Mouse (Mus musculus): ENCODE measurements at regions not wholly inside any gene's neighbourhood (a gene's known extent, or its start where the extent isn't known, plus 50 kb on each side); places are given as distances from the start of the nearest gene placed in this dataset.

DNA sequence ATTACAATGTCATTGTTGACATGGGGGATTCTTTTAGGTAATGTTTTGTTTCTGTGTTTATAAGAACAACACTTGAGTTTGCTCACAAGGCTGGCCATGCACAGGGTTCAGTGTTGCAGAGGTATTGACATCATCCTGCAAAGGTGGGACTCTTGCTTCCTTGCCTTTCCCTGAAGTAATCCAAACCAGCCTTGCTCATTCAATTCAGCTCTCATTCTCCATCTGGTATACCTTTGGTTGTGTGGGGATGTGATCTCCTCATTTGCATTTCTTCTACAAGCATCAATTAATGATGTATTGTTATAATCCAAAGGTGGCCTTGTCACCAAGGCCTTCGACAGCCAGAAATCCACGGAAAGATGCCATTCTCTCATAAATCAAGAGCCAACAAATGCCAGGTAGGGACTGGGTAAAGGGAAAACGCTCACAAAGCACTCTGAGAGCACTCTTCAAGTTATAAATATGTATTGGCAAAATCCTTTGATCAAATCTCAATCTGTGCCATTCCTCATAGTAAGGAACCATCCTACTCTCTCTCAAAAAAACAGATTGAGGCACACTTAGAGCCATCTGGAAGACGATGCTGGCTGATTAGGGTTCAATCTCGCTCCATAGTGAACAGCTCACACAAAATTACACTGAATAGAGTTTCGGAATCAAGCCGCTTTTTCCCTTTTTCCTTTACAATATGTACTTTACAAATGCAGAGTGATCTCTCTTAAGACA is 435.1 kb downstream of the Klf5 start:
- no peak for TF ChIP-seq CTCF (IDR thresholded peaks at IDR 0.05; ENCODE audit: insufficient read depth, low read length)
- no peak for TF ChIP-seq POLR2A (IDR thresholded peaks at IDR 0.05; ENCODE audit: borderline replicate concordance, extremely low read depth, low read depth, low read length)

Measured in lung, adult 2 months (tissue).